Mouse (Mus musculus) heart, embryonic 14.5 days (tissue): ENCODE data around the gene Uqcr11. TPM values are rescaled to one million over a fixed set of nuclear protein-coding genes. Genes with fewer than 3 reads are reported as not detected.

Experiments
- ATAC-seq: fragments of 200-750 bp; cut with Nextera tagmentation; 2 replicates; pipeline ENCODE4 v1.8.0; 2017; ENCODE audit warnings: low read depth, moderate TSS enrichment; ENCODE audit not compliant: insufficient number of reproducible peaks, insufficient read depth, low FRiP score
- H3K27ac ChIP-seq, 2 experiments: fragments of 200-500 bp in 1 of 2; fragments of 300-500 bp in 1 of 2; sonication (generic) in 1 of 2; replicated peaks in 1 of 2; 2 replicates each; pipeline ENCODE4 v1.5.1; 2012 to 2014; ENCODE audit warnings: low read depth in 2 of 2, low read length in 2 of 2, control low read depth in 1 of 2, mild to moderate bottlenecking in 1 of 2, mixed read lengths in 1 of 2; ENCODE audit not compliant: control insufficient read depth in 1 of 2, insufficient read depth in 1 of 2
- H3K27me3 ChIP-seq: fragments of 300-500 bp; sonication (generic); 2 replicates; pipeline ENCODE4 v1.6.1; 2014; ENCODE audit warnings: mild to moderate bottlenecking, low read length, control low read depth; ENCODE audit not compliant: control insufficient read depth, insufficient read depth
- H3K36me3 ChIP-seq: fragments of 300-500 bp; sonication (generic); 2 replicates; pipeline ENCODE4 v1.6.1; 2014; ENCODE audit warnings: mild to moderate bottlenecking, control low read depth, low read length, mixed read lengths; ENCODE audit not compliant: control insufficient read depth, insufficient read depth
- H3K4me1 ChIP-seq, 2 experiments: fragments of 200-500 bp in 1 of 2; fragments of 300-500 bp in 1 of 2; sonication (generic) in 1 of 2; 2 replicates each; pipeline ENCODE4 v1.6.1; 2012 to 2014; ENCODE audit warnings: low read length in 2 of 2, control low read depth in 1 of 2, mixed read lengths in 1 of 2; ENCODE audit not compliant: control insufficient read depth in 2 of 2, insufficient read depth in 2 of 2
- H3K4me2 ChIP-seq: fragments of 300-500 bp; sonication (generic); 2 replicates; pipeline ENCODE4 v1.6.1; 2014; ENCODE audit warnings: mild to moderate bottlenecking, low read length
- H3K4me3 ChIP-seq, 2 experiments: fragments of 200-500 bp in 1 of 2; fragments of 300-500 bp in 1 of 2; sonication (generic) in 1 of 2; 2 replicates each; pipeline ENCODE4 v1.5.1; 2012 to 2014; ENCODE audit warnings: low read length in 2 of 2, mild to moderate bottlenecking in 2 of 2, control low read depth in 1 of 2, low read depth in 1 of 2, moderate library complexity in 1 of 2; ENCODE audit not compliant: control insufficient read depth in 1 of 2, insufficient read depth in 1 of 2
- H3K9ac ChIP-seq: fragments of 300-500 bp; sonication (generic); 2 replicates; pipeline ENCODE4 v1.6.1; 2014; ENCODE audit warnings: mild to moderate bottlenecking, low read length
- H3K9me3 ChIP-seq: fragments of 300-500 bp; sonication (generic); 2 replicates; pipeline ENCODE4 v1.6.1; 2016; ENCODE audit warnings: low read length, control low read depth; ENCODE audit not compliant: control insufficient read depth
- WGBS: fragments of 180-500 bp; shearing (Covaris S2); extraction: QIAGEN DNeasy Blood & Tissue Kit; methylation state at CpG from one replicate; pipeline ENCODE4 v1.1.7; 2014; 5-methylcytosine and 5-hydroxymethylcytosine counted together
- microRNA-seq: library from miRNA; unstranded; fragments of <30 nt; microRNA quantifications from one replicate; pipeline ENCODE4, GENCODE M21; 2016
- polyA plus RNA-seq: library from polyadenylated mRNA; unstranded; fragments of >200 nt; fragmentation: Nextera tagmentation; extraction: Ambion mirVana; gene quantifications from 2 replicates; pipeline ENCODE4 v1.2.1, GENCODE M21; 2014

Uqcr11 gene
- polyA plus RNA-seq, 1 experiment from 2014 or later, result 2,169 TPM

DNA sequence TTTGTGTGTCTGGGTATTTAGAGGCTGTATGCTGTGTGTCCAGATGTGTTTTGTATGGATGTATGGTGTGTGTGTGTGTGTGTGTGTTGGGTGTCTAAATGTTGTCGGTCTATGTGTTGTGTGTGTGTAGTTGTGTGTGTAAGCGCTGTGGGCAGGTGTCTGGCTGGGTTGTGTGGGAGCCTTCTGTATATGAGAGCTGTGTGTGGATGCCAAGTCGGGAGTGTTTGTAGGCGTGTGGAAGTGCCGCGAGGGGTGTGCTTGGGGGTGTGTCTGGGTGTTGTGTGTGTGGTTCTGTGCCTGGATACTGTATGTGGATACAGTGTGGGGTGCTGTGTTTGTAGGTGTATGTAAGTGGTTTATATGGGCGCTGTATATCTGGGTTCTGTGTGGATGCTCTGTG lies 49.3 kb downstream of the Uqcr11 start:
- Histone ChIP-seq H3K9ac (no peak overlapping the region), H3K27ac (no peak overlapping the region), H3K27me3 (peaks cover 80% of the 10 kb centered on the region), H3K36me3 (no peaks in the 10 kb centered on the region), H3K4me1 (peaks cover 0 to 9% of the 10 kb centered on the region in 2 experiments; a peak in 2 of 4 replicates), H3K4me2 (no peak overlapping the region), H3K9me3 (no peaks in the 10 kb centered on the region), H3K4me3 (peak overlapping the region in 1 of 2 experiments; percentile 16; a peak in 1 of 4 replicates)
- WGBS, result 33% methylated on average over 7 of the region's 7 CpGs
- no peak for ATAC-seq

DNA sequence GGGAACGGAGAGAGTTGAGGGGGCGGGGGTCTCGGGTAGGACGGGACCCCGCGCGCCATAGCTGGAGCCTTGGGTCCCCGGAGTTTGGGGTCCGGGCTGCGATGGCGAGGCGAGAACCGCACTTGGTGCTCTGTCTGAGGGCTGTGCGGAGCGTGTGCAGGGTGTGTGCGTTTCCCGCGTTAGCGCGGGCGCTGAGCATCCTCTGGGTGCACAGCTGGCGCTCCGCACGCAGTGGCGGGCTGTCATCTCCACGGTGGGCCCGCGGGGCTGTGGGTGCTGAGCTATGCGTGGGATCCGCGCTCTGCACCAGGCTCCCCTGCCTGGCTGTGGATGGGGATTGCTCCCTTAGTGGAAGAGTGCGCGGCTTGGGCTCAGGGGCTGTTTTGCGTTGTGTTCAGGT lies 49.9 kb downstream of the Uqcr11 start:
- Histone ChIP-seq H3K9me3 (no peaks in the 10 kb centered on the region), H3K4me2 (peak overlapping the region; percentile 55), H3K9ac (no peak overlapping the region), H3K36me3 (no peaks in the 10 kb centered on the region), H3K27ac (no peak overlapping the region), H3K27me3 (peaks cover 85% of the 10 kb centered on the region), H3K4me1 (peaks cover 0 to 9% of the 10 kb centered on the region in 2 experiments; a peak in 2 of 4 replicates), H3K4me3 (peak overlapping the region in 1 of 2 experiments; percentile 34; a peak in 2 of 4 replicates)
- 4% methylated on average over 32 of the region's 34 CpGs for WGBS
- ATAC-seq, result no peak

DNA sequence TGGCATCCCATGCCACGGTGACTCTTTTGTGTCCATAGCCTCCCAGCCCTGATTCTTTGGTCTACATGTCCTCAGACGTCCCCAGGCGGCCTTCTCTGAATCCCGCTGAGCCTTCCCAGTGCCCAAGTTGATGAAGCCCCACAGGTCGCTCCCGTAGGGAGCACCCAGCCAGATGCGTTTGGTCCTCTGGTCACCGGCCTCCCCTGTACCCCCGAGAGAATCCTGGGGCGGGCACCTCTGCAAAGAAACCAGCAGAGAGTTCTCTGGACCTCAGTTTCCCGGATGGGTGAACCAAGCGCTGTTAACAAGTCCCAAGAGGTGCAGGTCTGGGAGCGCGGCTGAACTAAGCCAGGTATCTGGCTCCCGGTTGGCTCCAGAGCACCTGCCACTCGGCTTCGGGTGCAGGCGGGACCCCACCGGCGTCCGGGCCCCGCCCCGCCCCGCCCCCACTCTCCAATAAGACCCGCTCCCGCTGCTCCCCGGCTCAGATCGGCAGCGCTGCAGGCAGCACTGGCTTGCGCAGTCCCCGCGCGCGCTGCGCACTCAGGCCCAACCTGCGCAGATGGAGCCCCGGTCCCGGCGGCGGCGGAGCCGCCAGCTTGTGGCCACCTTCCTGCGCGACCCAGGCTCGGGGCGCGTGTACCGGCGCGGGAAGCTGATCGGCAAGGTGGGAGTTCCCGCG lies 50.5 kb downstream of the Uqcr11 start, which contains the start of gene Plk5:
Gene Plk5, plus strand, starts transcription at position 459 of the 682 bp plus-strand sequence.
- WGBS, result 2% methylated on average over 52 of the region's 53 CpGs
- no peak for ATAC-seq
- H3K27me3 ChIP-seq, result peaks cover 91% of the 10 kb centered on the region
- H3K36me3 ChIP-seq, result no peaks in the 10 kb centered on the region
- H3K9ac ChIP-seq, result no peak within 1 kb of the TSS
- peak within 1 kb of the TSS; percentile 55 for H3K4me2 ChIP-seq
- no peak within 1 kb of the TSS for H3K27ac ChIP-seq
- H3K4me1 ChIP-seq, result peaks cover 0 to 9% of the 10 kb centered on the region in 2 experiments; a peak in 2 of 4 replicates
- H3K9me3 ChIP-seq, result no peaks in the 10 kb centered on the region
- peak within 1 kb of the TSS in 1 of 2 experiments; percentile 34; a peak in 2 of 4 replicates for H3K4me3 ChIP-seq

DNA sequence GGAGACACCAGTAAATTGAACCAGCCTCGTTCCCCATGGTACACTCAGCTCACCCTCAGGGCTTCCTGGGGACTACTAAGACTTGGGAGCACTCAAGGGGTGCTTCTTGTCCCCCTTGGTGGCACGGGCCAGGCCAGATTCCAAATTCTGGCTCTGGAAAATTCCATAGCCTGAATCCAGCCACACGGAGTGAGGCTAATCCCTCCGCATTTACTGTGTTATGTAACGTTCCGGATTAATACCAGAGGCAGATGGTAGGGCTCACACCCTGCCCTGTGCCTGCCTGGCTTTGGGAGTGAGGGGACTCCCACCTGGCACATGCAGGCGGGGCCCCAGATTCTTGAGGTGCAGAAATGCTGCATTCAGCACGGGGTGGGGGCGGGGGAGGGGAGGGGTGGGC lies 51.2 kb downstream of the Uqcr11 start:
- H3K9me3 ChIP-seq, result no peaks in the 10 kb centered on the region
- H3K36me3 ChIP-seq, result no peaks in the 10 kb centered on the region
- H3K27me3 ChIP-seq, result peaks cover 93% of the 10 kb centered on the region
- no peak overlapping the region for H3K9ac ChIP-seq
- H3K4me2 ChIP-seq, result no peak overlapping the region
- no peak overlapping the region for H3K4me3 ChIP-seq
- ATAC-seq, result no peak
- H3K4me1 ChIP-seq, result peaks cover 0 to 9% of the 10 kb centered on the region in 2 experiments; a peak in 2 of 4 replicates
- WGBS, result 15% methylated on average over 9 of the region's 9 CpGs
- no peak overlapping the region for H3K27ac ChIP-seq

Small RNA genes within 50 kb of the gene (microRNA-seq; reads per million reads assigned to microRNA genes)
- gene Gm22721, result not detected

Other genes with a start within 250 kb of the Uqcr11 start
- gene Cirbp, start 240.8 kb downstream of the Uqcr11 start, polyA plus RNA-seq, result 79.4 and 80.7 TPM in 2 replicates
- gene 1600002K03Rik, start 233.9 kb downstream of the Uqcr11 start, polyA plus RNA-seq, result 7.7 and 11.1 TPM in 2 replicates
- gene Efna2, start 227.3 kb downstream of the Uqcr11 start, polyA plus RNA-seq, result 8.4 and 10.1 TPM in 2 replicates
- gene Mum1, start 180.4 kb downstream of the Uqcr11 start, polyA plus RNA-seq, result 28.5 and 29.3 TPM in 2 replicates
- gene Ndufs7, start 157.7 kb downstream of the Uqcr11 start, polyA plus RNA-seq, result 721 and 734 TPM in 2 replicates
- 60.3 and 61.5 TPM in 2 replicates for gene Gamt, start 145.8 kb downstream of the Uqcr11 start, polyA plus RNA-seq
- 25.0 and 27.5 TPM in 2 replicates for gene Dazap1, start 145.3 kb downstream of the Uqcr11 start, polyA plus RNA-seq
- gene Rps15, start 114.4 kb downstream of the Uqcr11 start, polyA plus RNA-seq, result 648 and 723 TPM in 2 replicates
- gene Apc2, start 110.9 kb downstream of the Uqcr11 start, polyA plus RNA-seq, result 0.78 and 1.4 TPM in 2 replicates
- 28.9 and 30.8 TPM in 2 replicates for gene 2310011J03Rik, start 86.3 kb downstream of the Uqcr11 start, polyA plus RNA-seq
- gene Pcsk4, start 77.3 kb downstream of the Uqcr11 start, polyA plus RNA-seq, result 1.4 TPM in 2 replicates
- 1.4 and 1.6 TPM in 2 replicates for gene Reep6, start 76.9 kb downstream of the Uqcr11 start, polyA plus RNA-seq
- 6.8 and 7.8 TPM in 2 replicates for gene Adamtsl5, start 58.4 kb downstream of the Uqcr11 start, polyA plus RNA-seq
- not detected in 2 replicates for gene Plk5, start 50.4 kb downstream of the Uqcr11 start, polyA plus RNA-seq
- gene Mex3d, start 19.2 kb downstream of the Uqcr11 start, polyA plus RNA-seq, result 3.9 and 6.3 TPM in 2 replicates
- 116 and 125 TPM in 2 replicates for gene Mbd3, start 7.3 kb downstream of the Uqcr11 start, polyA plus RNA-seq
- 48.6 and 54.0 TPM in 2 replicates for gene Tcf3, start 26.8 kb upstream of the Uqcr11 start, polyA plus RNA-seq
- not detected in 2 replicates for gene Onecut3, start 88.0 kb upstream of the Uqcr11 start, polyA plus RNA-seq
- 0.08 and 0.09 TPM in 2 replicates for gene Atp8b3, start 132.3 kb upstream of the Uqcr11 start, polyA plus RNA-seq
- 16.7 and 17.0 TPM in 2 replicates for gene Rexo1, start 154.7 kb upstream of the Uqcr11 start, polyA plus RNA-seq
- gene Klf16, start 170.5 kb upstream of the Uqcr11 start, polyA plus RNA-seq, result 3.5 and 5.0 TPM in 2 replicates
- gene Abhd17a, start 183.5 kb upstream of the Uqcr11 start, polyA plus RNA-seq, result 119 and 141 TPM in 2 replicates
- gene Scamp4, start 196.0 kb upstream of the Uqcr11 start, polyA plus RNA-seq, result 65.9 and 67.1 TPM in 2 replicates
- 2.6 and 3.6 TPM in 2 replicates for gene Adat3, start 196.1 kb upstream of the Uqcr11 start, polyA plus RNA-seq
- 0.88 and 1.4 TPM in 2 replicates for gene Gm49322, start 199.2 kb upstream of the Uqcr11 start, polyA plus RNA-seq
- gene Csnk1g2, start 216.0 kb upstream of the Uqcr11 start, polyA plus RNA-seq, result 64.8 and 65.0 TPM in 2 replicates